Mouse (Mus musculus): ENCODE data around the gene Evi2. TPM values are rescaled to one million over a fixed set of nuclear protein-coding genes. Genes with fewer than 3 reads are reported as not detected.

Evi2 gene
- total RNA-seq, 2 experiments from 2014 or later, result 1.7 to 14.8 TPM

Other genes starting within 250 kb of the Evi2 start
- gene Gm9964, start 233.7 kb downstream of the Evi2 start, total RNA-seq (2014; fragmentation: Nextera tagmentation), result not detected in 2 replicates
- gene Gm9964, start 233.7 kb downstream of the Evi2 start, total RNA-seq (2017), result not detected in 2 replicates
- 23.3 and 27.5 TPM in 2 replicates for gene Nf1, start 190.9 kb downstream of the Evi2 start, total RNA-seq (2014; fragmentation: Nextera tagmentation)
- 10.6 and 11.7 TPM in 2 replicates for gene Nf1, start 190.9 kb downstream of the Evi2 start, total RNA-seq (2017)
- 0.20 TPM in 1 of 2 replicates, not detected in the other for gene Omg, start 26.5 kb downstream of the Evi2 start, total RNA-seq (2014; fragmentation: Nextera tagmentation)
- 0.69 TPM in 1 of 2 replicates, not detected in the other for gene Omg, start 26.5 kb downstream of the Evi2 start, total RNA-seq (2017)
- 94.9 and 96.8 TPM in 2 replicates for gene Evi2b, start 6.8 kb downstream of the Evi2 start, total RNA-seq (2014; fragmentation: Nextera tagmentation)
- gene Evi2b, start 6.8 kb downstream of the Evi2 start, total RNA-seq (2017), result 32.1 and 38.5 TPM in 2 replicates
- 6.2 and 12.1 TPM in 2 replicates for gene Evi2a, start within 50 bp of the Evi2 start, total RNA-seq (2014; fragmentation: Nextera tagmentation)
- 3.1 and 10.1 TPM in 2 replicates for gene Evi2a, start within 50 bp of the Evi2 start, total RNA-seq (2017)
- gene Rab11fip4, start 60.6 kb upstream of the Evi2 start, total RNA-seq (2014; fragmentation: Nextera tagmentation), result 0.17 and 0.35 TPM in 2 replicates
- 0.65 and 1.1 TPM in 2 replicates for gene Rab11fip4, start 60.6 kb upstream of the Evi2 start, total RNA-seq (2017)

Measured in megakaryocyte-erythroid progenitor cell, adult 5-6 weeks (primary cell).